Mouse (Mus musculus) gastrocnemius, postnatal 14 days (tissue): ENCODE measurements around the gene Tigar. TPM values are rescaled to one million over a fixed set of nuclear protein-coding genes. Genes with fewer than 3 reads are reported as not detected.

Experiments
- DNase-seq: peaks from one replicate; pipeline ENCODE4 v3.0.0; 2021; ENCODE audit warnings: mixed read lengths
- intact Hi-C: fragments of 180-260 bp; cut with DNase I; formaldehyde crosslinking; loops from one replicate; pipeline ENCODE4 v1.15.1; 2025; ENCODE audit warnings: low total_unique reads
- long read RNA-seq, 2 experiments: library from polyadenylated mRNA; stranded (forward); transcript quantifications; one replicate each; pipeline ENCODE4 v2.0.0; 2021
- total RNA-seq, 2 experiments: library from RNA; stranded (reverse); gene quantifications; 2 replicates each; pipeline ENCODE4 v1.2.3; 2021

Gene Tigar
- 10 to 100 TPM; 16.4 to 18.9 TPM for total RNA-seq
- long read RNA-seq, experiment 1, partial matches to known transcripts: 0 of 15 reads
- long read RNA-seq, experiment 1, other reads (novel, unspliced or antisense): 14 of 15 reads
- long read RNA-seq, experiment 2, transcript Tigar-201 (6 exons, 3,651 nt): major isoform, 7 of 21 reads
- long read RNA-seq, experiment 2, partial matches to known transcripts: 0 of 21 reads
- long read RNA-seq, experiment 2, other reads (novel, unspliced or antisense): 14 of 21 reads

DNA sequence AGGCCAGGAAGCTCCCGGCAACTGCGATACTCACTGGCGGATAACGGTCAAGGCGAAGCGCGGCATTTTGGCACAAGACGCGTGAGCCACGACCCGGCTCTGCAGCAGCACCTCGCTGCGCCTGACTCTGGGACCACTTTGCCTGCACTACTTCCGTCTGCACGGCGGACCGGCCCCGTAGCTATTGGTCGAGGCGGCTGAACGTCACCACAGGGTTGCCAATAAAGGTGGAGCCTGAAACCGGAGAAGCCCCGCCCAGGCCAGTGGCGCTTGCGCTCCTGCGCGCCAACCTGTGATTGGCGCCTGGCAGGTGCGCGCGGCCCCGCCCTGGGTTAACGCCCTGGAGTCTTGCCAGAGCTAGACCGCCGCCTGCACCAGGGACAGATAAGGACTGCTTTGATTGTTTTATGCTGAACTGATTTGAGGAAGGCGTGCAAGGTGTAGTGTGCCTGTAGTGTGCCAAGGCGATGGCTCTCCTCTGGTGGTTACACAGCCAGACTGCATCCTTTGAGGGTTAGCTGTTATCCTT is at the start of gene Tigar:
Tigar (minus strand) TSS at position 156 of the 529 bp plus-strand sequence.
- DNase-seq: peak; percentile 90
- intact Hi-C loops: no loop called here

DNA sequence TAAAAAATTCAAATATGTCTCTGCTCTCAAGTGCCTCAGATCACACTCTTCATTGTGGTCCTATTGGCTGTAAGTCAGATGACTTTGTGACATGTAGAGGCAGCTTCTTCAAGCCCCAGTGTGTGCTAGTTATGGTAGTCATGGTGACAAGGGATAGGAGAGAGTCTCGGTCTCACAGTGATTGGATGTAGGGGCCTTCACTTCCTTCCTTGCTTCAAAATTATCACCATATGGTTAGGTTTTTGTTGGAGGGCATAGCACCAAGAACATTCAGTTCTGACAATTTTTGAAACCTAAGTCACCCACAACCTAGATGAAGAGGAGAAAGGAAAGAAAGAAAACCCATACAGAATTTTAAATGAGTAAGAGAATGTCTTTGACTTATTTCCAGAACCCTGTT is 48.0 kb upstream of the Tigar start:
- DNase-seq: no peak
- intact Hi-C loops: loop anchor here (10.0 kb wide), 1 partner anchor 97 kb away; no protein-coding TSS in a partner anchor

DNA sequence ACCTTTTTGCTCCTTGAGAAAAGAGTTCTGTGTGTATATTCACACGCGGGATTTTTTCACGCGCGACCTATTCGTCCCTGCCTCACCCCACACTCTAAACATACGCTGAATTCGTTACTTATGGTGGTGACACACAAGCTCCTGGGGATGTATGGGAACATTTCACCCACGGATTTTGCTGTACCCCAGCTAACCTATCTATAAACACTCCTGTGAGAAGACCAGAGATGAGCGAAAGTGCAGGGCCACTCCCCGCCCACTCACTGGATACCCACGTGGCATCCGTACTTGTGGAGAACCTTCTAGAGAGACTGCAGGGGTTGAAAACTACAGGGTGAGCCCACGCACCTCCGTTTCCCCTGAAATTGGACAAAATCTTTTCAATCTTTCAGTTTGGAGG is 46.1 kb upstream of the Tigar start:
- DNase-seq: no peak
- intact Hi-C loops: loop anchor here (10.0 kb wide), 1 partner anchor 99 kb away; no protein-coding TSS in a partner anchor

DNA sequence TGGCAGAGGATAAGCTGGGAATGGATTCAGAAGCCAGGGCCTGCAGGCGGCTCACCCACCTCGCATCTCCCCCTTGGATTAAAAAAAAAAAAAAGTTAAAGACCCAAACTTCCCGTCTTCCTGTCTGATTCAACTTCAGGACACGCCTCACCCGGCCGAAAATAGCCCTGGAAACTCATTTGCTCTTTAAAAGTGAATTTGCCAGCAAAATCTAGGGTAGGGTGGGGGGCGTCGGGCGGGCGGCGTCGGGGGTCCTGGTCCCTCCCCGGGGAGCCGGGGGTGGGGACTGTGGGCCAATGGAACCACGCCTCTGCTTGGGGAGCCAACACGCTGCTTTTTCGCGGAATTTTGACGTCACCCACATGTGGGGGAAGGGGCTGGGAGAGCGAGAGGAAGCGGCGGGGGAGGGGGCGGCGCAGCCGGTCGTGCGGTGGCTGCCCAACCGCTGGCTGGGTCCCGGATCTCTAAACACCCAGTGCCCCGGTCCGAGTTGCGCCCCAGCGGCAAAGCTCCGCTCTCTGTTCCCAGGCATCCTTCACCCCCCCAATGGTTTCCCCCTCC is 45.4 kb upstream of the Tigar start:
- intact Hi-C loops: loop anchor here (10.0 kb wide), 1 partner anchor 100 kb away; no protein-coding TSS in a partner anchor
- DNase-seq: peak; percentile 66

DNA sequence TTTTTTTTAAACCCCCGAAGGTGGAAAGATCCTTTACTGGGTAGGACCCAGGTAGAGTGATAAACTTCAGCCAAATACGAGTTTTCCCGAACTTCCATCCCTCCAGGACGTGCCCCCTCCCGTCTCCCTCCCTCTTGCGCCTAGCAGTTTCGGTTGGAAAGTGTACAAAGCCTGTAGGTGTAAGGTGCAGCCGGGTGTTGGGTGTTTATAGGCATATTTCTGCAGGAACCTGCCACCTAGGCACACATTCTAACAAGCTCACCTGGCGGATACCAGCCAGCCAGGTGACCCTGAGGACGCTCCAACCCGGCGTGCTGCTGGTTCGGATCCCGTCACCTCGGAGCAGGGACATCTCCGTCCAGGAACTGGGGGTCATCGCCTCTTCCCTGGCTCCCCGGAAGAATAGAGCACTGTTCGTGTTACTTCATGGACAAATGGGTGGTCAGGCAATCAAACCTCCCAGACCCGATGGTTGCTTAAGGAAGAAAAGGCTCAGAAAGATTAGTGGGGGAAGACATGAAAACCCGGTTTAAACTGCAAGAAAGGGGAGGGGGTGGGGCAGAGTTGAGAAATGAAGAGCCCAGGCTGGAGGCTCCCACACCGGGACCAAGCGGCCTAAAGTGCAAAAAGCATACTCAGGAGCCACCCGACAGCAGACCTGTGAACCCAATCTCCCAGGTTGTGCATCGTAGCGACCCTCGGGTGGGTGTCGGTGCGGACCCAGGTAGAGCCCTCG is 44.8 kb upstream of the Tigar start:
- DNase-seq: no peak
- intact Hi-C loops: loop anchor here (10.0 kb wide), 1 partner anchor 101 kb away; no protein-coding TSS in a partner anchor

DNA sequence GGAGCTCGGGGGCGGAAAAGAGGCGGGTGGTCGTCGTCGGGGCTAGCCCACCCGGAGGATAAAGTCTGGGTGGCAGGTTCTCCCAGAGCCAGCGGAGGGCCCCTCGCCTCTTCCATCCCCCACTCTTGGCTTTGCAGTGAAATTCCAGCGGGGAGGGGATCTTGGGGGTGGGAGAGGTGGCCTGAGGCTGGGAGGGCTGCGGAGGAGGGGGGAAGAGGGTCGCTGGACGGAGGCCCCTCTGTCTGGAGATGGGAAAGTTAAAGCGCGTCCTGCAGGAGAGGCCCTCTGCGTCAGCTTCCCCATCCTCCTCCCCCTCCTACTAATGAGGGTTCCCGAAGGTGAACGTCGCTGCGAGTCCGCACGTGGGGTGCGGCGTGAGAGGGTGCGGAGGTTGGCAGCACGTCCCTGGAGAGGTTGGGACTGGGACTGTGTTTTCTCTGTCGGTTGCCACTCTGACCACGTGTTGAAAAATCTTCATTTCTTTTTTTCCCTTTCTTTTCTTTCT is 44.0 kb upstream of the Tigar start:
- intact Hi-C loops: loop anchor here (10.0 kb wide), 1 partner anchor 101 kb away; no protein-coding TSS in a partner anchor
- no peak for DNase-seq

DNA sequence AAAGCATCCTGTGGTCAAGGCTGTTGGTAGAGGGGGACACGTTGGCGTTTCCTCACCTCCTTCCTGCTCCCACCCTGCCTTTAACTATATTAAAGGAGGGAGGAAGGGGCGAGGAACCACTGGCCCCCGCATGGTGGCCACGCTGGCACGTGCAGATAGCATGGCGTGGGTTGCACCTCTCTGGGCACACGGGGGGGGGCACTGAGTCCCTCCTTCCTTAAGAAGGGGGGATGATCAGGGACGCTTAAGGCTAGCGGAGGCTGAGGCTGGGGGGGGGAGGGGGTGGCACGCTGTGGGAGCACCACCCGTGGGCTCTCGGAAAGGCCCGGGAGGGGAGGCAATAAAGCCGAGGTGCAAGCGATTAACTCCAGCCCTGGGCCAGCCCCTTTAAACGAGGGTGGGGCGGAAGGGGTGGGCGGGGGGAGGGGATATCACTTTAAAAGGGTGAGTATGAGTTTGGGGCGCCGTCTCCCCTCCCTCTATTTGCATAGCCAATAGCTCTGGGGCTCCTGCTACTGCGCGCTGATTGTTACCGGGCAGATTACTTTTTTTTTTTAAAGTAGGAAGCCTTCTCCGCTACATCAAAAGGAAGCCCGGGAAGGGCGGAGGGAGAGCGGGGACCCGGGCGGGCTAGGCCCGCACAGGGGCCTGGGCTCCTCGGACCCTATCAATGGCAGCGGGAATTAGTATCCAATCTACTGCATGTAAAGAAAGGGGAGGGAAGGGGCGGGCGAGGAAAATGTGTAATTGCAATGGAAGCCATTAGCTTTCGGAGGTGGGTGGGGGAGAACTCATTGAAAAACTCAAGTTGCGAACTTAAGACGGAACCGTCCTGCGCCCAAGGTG is 43.0 kb upstream of the Tigar start, which contains the start of gene Ccnd2:
Ccnd2 (minus strand) TSS at position 88 of the 846 bp plus-strand sequence.
- DNase-seq: peak; percentile 33
- intact Hi-C loops: loop anchor here (10.0 kb wide), 1 partner anchor 102 kb away; no protein-coding TSS in a partner anchor

- DNase-seq: peak; percentile 26
- intact Hi-C loops: loop anchor here (10.0 kb wide), 1 partner anchor 103 kb away; no protein-coding TSS in a partner anchor
These were observed 42.3 kb upstream of the Tigar start for GRCm38 (mm10) chr6:127151565-127152105.

GRCm38 (mm10) chr6:127150663-127151564 is 41.6 kb upstream of the Tigar start:
- peak; percentile 71 for DNase-seq
- intact Hi-C loops: loop anchor here (10.0 kb wide), 1 partner anchor 104 kb away; no protein-coding TSS in a partner anchor

DNA sequence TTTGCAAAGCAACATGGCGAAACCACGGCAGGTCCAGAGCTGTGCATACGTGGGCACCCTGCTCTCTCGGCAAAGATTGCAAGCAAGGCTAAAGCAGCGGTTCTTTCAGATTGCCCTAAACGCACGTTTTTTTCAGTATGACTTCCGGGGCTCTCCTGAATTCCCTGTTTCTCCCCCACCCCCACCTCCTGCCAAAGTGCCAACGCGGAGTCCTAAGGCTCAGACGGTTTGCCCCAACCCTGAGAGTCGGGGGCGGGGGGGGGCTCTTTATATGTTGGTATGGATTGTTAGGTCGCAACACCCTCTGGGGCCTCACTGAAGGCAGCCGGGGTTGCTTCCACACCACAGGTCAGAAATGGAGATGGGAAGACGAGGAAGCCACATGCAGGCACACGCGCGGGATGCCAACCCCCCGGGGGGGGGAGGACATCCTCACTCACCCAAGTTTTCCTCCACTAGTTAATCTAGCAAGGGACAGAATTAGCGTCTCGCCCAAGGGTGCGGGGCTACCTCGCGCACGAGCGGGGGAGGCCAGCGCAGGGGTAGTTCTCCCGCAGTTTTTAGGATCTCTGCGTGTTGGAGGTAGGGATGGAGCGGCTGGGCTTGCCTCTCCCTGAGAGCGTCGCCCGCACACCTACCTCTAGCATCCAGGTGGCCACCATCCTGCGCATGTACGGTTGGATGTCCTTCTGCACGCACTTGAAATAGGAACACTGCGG is 40.7 kb upstream of the Tigar start:
- no peak for DNase-seq
- intact Hi-C loops: loop anchor here (2.0 to 10.0 kb wide), 4 partner anchors 105 to 297 kb away; partner anchors contain the start of gene Parp11

DNA sequence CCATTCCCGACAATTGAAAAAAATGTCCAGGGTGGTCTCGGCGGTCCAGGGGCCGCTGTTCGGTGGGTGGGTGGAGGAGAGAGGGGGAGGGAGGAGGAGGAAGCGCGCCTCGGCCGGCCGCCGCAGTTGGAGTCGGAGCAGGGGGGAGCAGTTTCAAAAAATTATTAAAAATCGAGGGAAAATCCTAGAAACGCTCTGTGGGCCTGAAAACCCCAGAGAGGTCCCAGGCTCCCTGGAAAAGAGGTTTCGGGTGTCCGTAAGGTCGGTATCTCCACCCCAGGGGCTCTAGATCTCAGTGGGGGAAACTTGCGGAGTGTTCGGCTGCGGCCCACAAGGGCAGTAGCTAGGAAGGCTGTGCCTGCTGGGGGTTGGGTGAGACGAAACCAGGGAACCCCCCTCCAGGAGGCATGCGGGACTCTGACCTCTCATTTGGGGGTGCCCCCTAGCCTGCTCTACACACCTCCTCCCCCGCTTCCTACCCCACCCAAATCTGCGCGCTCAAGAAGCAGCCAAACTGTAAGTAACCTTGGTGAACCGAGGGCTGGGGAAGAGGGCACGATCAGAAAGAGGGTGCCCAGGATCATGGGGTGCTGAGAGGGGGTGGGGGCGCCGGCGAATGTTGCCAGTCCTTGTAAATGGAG is 40.1 kb upstream of the Tigar start:
- intact Hi-C loops: loop anchor here (2.0 to 10.0 kb wide), 3 partner anchors 175 to 298 kb away; partner anchors contain the start of gene Parp11

GRCm38 (mm10) chr6:127148526-127149302 is 39.4 kb upstream of the Tigar start:
- DNase-seq: no peak
- intact Hi-C loops: loop anchor here (2.0 to 10.0 kb wide), 3 partner anchors 176 to 299 kb away; partner anchors contain the start of gene Parp11

More for the DNA sequence above, 40.1 kb upstream of the Tigar start:
- DNase-seq: no peak

DNA sequence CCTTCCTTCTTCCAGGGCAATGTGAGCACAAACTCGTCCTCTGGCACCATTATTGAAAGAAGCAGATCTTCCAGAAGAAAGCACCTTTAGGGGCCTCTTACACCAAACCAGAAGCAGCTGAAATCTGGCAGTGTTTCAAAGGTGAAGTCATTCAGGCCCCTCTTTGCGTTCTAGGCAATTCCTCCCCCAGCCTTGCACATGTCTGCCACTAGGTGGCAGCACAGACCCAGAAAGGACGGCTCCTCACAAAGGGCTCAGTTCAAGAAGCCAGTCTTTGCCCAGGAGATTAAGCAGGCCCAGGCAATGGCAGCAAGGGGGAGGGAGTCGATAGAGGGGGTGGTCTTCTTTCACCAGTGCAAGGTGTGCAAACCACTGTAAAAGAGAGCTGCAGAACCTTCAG is 38.3 kb upstream of the Tigar start:
- peak; percentile 78 for DNase-seq
- intact Hi-C loops: loop anchor here (2.0 to 10.0 kb wide), 3 partner anchors 177 to 300 kb away; partner anchors contain the start of gene Parp11

DNA sequence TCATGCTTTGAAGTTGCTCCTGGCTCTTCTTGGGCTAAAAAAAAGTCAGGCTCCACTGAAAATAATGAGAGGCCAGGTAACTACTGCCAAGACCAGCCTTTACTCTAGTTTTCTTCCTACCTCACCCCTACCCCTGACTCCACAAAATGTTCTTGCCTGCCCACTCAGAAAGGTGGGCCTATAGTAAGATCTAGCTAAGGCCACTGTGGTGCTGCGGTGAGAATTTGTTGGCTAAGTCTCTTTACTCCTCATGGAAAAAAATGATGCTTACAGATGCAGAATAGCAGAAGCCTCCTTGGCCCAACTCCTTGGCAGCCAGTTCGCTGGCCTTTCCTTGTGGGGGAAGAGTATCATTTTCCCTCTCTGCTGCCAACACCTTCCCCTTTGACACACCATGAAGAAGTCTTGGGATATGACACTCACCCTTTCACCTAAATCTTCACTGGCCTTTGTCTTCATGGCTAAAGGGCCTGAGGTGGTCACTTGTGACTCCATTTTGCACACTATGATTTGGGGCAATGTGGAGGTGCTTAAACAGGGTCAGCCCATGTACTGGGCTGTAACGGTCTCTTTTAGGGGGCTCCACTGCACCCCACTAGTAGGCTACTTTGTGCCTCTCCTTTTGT is 37.1 kb upstream of the Tigar start:
- intact Hi-C loops: loop anchor here (5.0 to 10.0 kb wide), 2 partner anchors 178 to 301 kb away; partner anchors contain the start of gene Parp11
- peak; percentile 46 for DNase-seq
